Mouse (Mus musculus): ENCODE data around the gene Zfp787.
"Not testable (repeated sequence)": the region's sequence is repeated elsewhere in the genome, so short reads cannot be mapped to it uniquely, and the experiment has no call there.

DNA sequence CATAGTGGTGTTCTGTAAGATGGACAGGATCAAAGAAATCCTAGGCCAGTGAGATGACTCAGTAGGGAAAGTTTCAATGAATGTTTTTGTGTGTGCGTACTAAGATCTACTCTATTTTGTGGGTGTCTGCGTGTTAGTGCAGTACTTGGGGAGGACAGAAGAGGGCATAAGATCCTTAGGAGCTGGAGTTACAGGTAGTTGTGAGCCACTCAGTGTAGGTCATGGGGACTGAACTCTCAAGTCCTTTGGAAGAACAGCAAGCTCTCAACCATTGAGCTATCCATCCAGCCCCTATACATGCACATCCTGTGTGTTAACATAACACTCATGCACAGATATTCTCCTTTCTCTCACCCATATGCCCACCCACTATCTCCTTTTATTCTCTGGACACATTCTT is 35.7 kb downstream of the Zfp787 start:
- not testable (repeated sequence) for TF ChIP-seq CTCF (IDR thresholded peaks at IDR 0.05; ENCODE audit: borderline replicate concordance, control insufficient read depth, extremely low read depth, insufficient read depth, low read length, poor library complexity); POLR2A (IDR thresholded peaks at IDR 0.05; ENCODE audit: control insufficient read depth, extremely low read depth, insufficient read depth, low read length, poor library complexity)
